Mouse (Mus musculus): Measurements from ENCODE around the gene Rps2.
A peak's percentile ranks its signal among the peaks of the same experiment; 100 is the strongest.
"Not testable (repeated sequence)": the region's sequence is repeated elsewhere in the genome, so short reads cannot be mapped to it uniquely, and the experiment has no call there.

Rps2 gene

DNA sequence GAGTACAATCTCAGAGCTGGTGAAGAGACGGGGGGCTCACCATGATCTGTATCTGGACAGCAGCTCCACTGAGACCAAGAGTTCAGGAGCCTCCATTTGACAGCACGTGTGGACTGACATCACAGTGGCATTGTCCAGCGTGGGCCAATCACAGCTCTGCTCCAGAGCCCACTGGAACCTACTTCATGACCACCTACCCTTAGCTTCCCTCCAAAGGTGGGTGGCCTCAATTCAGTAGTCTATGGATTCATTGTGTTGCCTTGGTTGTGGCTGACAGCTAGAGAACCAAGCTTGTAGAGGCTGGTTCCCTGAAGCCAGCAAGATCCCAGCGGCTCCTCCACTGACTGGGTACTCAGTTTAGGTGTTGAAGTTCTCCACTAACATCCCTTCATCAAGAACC, at the start of gene Rps2, which contains the start of gene Rnf151:
TSS of gene Rps2 (plus strand) at position 174 of the 400 bp plus-strand sequence.
TSS of gene Rnf151 (minus strand) at position 121 of the 400 bp plus-strand sequence.
- no peak for DNase-seq (ENCODE audit: low spot score)

DNA sequence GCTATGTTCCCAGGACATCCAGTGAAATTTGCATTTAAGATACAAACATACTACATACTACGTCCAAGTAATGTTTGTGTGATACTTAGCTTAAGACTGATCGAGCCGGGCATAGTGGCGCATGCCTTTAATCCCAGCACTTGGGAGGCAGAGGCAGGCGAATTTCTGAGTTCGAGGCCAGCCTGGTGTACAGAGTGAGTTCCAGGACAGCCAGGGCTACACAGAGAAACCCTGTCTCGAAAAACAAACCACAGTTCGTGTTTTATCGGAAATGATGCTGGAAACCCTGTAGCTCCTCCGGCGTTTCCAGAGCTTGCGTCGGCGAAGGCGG, 48.7 kb upstream of the Rps2 start:
- not testable (repeated sequence) for DNase-seq (ENCODE audit: low spot score)

DNA sequence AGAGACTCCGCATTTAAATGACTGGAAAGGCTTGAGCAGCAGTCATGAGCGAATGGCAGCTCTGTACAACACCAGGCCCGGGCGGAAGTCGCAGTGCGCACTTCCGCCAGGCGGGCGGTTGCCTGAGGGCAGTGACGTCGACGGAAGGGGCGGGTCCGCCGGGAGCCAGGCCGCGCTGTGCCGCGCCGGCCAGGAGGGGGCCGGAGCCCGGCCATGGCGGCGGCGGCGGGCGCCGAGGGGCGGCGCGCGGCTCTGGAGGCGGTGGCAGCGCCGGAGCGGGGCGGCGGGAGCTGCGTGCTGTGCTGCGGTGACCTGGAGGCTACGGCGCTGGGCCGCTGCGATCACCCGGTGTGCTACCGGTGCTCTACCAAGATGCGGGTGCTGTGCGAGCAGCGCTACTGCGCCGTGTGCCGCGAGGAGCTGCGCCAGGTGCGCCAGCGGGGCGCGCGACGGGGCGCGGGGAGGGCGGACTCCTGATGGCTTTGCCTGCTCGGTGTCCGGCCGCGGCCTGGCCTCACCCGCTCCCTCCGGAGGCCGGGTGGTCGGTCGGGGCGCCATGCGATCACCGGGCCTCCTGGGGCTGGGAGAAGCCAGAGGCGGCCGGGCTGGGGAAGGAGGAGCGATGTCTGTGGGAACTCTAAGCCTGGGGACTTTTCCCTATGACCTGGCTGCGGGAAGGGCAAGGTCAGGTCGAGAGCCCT, 48.2 kb upstream of the Rps2 start, which contains the start of gene Zfp598:
TSS of gene Zfp598 (plus strand) at position 143 of the 701 bp plus-strand sequence.
- DNase-seq (ENCODE audit: low spot score) = peak; percentile 94

GRCm38 (mm10) chr17:24670246-24670844, 47.6 kb upstream of the Rps2 start:
- no peak for DNase-seq (ENCODE audit: low spot score)

- no peak for DNase-seq (ENCODE audit: low spot score)
Observed at GRCm38 (mm10) chr17:24671346-24671745, 46.6 kb upstream of the Rps2 start.

DNA sequence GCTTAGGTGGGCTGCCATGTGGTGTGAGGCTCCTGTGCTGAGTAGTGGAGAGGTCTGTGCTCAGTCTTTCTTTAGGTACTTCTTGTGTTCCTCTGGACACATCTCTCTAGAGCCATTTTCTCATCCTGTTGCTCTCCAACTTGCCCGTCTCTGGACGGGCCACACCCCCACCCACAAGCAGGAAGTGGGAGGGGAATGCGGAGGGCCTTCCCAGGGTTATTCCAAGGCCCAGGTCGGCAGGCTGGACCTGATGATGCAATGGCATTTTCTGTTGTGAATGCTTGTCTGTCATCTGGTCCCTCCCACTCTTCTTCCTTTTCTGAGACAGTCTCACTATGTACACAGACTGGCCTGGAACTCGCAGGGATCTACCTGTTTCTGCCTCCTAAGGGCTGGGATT, 45.8 kb upstream of the Rps2 start:
- DNase-seq (ENCODE audit: low spot score) = no peak

- DNase-seq (ENCODE audit: low spot score) = peak; percentile 47
Observed at GRCm38 (mm10) chr17:24674277-24674676, 43.6 kb upstream of the Rps2 start.

DNA sequence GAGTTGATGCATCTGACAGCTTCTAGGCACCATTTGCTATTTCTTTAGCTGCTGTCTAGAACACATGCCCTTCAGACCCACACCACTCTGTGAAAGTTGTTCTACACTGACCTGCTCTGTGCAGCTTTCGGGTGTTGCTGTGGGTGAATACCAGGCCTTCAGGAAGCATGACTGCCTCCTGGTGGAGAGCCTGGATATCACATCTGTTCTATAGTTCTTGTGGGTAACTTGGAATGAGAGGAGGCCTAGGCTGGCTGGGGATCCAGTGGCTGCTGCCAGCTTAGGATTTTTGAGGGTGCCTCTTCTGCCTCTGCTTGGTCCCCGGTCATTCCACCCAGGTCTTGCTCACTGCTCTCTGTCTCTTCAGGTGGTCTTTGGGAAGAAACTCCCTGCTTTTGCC, 41.7 kb upstream of the Rps2 start:
- DNase-seq (ENCODE audit: low spot score) = peak; percentile 81

- no peak for DNase-seq (ENCODE audit: low spot score)
Observed at GRCm38 (mm10) chr17:24676877-24677276, 41.0 kb upstream of the Rps2 start.

DNA sequence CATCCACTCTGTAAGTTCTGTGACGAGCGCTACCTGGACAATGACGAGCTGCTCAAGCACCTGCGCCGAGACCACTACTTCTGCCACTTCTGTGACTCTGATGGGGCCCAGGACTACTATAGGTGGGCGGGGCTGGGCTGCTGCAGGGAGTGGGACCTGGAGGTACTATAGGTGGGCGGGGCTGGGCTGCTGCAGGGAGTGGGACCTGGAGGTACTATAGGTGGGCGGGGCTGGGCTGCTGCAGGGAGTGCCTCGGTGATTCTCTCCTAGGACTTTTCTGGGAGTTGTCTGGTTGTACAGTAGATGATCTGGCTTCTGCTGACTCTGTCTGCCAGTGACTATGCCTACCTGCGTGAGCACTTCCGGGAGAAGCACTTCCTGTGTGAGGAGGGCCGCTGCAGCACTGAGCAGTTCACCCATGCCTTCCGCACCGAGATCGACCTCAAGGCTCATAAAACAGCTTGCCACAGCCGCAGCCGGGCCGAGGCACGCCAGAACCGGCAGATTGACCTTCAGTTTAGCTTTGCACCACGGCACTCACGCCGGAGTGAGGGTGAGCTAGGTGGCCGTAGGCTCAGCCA, 40.3 kb upstream of the Rps2 start:
- no peak for DNase-seq (ENCODE audit: low spot score)

- DNase-seq (ENCODE audit: low spot score) = no peak
Observed at GRCm38 (mm10) chr17:24686514-24686913, 31.4 kb upstream of the Rps2 start.

- no peak for DNase-seq (ENCODE audit: low spot score)
Observed at GRCm38 (mm10) chr17:24687146-24687595, 30.7 kb upstream of the Rps2 start.

- DNase-seq (ENCODE audit: low spot score) = no peak
Observed at GRCm38 (mm10) chr17:24687599-24687998, 30.3 kb upstream of the Rps2 start.

DNA sequence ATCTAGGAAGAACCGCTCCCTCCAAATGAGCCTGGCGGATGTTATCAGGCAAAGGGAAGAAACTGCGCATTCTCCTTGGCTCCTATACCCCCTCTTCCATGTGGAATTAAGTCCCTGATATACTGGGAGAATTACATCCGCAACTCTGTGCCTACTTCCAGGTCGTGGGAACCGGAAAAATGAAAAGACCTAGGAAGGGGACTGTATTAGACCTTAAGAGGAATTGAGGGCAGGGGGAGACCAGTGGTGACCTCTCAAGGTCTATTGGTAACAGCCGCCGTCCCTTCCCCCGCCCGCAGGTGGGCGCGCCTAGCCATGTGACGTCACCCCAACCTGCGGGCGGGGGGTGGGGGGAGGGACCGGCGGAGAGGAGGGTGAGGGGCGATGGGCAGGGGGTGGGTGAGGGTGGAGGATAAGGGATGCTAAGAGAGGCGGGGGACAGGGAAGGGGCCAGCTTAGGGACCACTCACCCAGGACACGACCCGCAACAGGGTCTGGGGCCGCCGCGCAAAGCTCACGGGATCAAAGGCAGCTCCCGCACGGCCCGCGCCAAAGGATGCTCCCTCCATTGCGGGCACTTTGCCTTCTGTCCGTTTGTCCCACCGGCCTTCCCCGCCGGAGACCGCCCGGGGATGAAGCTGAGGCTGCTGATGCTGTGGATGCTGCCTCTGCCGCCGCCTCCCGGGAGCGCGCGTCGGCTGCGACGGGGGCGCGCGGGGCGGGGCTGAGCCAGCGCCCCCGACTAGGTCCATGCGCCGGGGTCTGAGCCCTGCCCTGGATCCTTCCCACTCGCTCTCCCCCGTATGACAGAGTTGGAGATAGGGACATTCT, 28.4 kb upstream of the Rps2 start, which contains the start of gene Syngr3:
TSS of gene Syngr3 (minus strand) at position 705 of the 831 bp plus-strand sequence.
- DNase-seq (ENCODE audit: low spot score) = no peak

- DNase-seq (ENCODE audit: low spot score) = no peak
Observed at GRCm38 (mm10) chr17:24692385-24692784, 25.5 kb upstream of the Rps2 start.

- no peak for DNase-seq (ENCODE audit: low spot score)
Observed at GRCm38 (mm10) chr17:24695326-24696010, 22.4 kb upstream of the Rps2 start.

GRCm38 (mm10) chr17:24696011-24696697, 21.8 kb upstream of the Rps2 start, which contains the start of the genes Gfer and Noxo1:
Gfer (minus strand) TSS chr17:24696156.
Noxo1 (plus strand) TSS chr17:24696234.
- peak; percentile 85 for DNase-seq (ENCODE audit: low spot score)

GRCm38 (mm10) chr17:24697985-24698384, 19.9 kb upstream of the Rps2 start:
- DNase-seq (ENCODE audit: low spot score) = no peak

GRCm38 (mm10) chr17:24698715-24699114, 19.2 kb upstream of the Rps2 start:
- no peak for DNase-seq (ENCODE audit: low spot score)

- DNase-seq (ENCODE audit: low spot score) = no peak
Observed at GRCm38 (mm10) chr17:24699473-24699872, 18.4 kb upstream of the Rps2 start.

GRCm38 (mm10) chr17:24701251-24701650, 16.7 kb upstream of the Rps2 start:
- no peak for DNase-seq (ENCODE audit: low spot score)

Measured in layer of hippocampus, adult 11-12 months (tissue).